Mouse (Mus musculus): ENCODE measurements at regions not wholly inside any gene's neighbourhood (a gene's known extent, or its start where the extent isn't known, plus 50 kb on each side); places are given as distances from the start of the nearest gene placed in this dataset.
A peak's percentile ranks its signal among the peaks of the same experiment; 100 is the strongest.

GRCm38 (mm10) chr12:35863141-35863540, 62.3 kb upstream of the Agr3 start:
- Histone ChIP-seq H3K4me1 (ENCODE audit: control insufficient read depth, insufficient read depth, low read length) (no peaks in the 10 kb centered on the region), H3K4me3 (ENCODE audit: insufficient read depth, low read length) (no peak overlapping the region), H3K27ac (ENCODE audit: insufficient read depth, low read length) (no peak overlapping the region)
- no peak for TF ChIP-seq POLR2A (IDR thresholded peaks at IDR 0.05; ENCODE audit: extremely low read depth, insufficient read depth, low read length)
- no peak for TF ChIP-seq CTCF (IDR thresholded peaks at IDR 0.05; ENCODE audit: extremely low read depth, insufficient read depth, low read length)

GRCm38 (mm10) chr12:35853159-35853558, 72.3 kb upstream of the Agr3 start:
- H3K4me1 ChIP-seq (ENCODE audit: control insufficient read depth, insufficient read depth, low read length), result no peaks in the 10 kb centered on the region
- H3K4me3 ChIP-seq (ENCODE audit: insufficient read depth, low read length), result no peak overlapping the region
- no peak overlapping the region for H3K27ac ChIP-seq (ENCODE audit: insufficient read depth, low read length)
- TF ChIP-seq POLR2A (IDR thresholded peaks at IDR 0.05; ENCODE audit: extremely low read depth, insufficient read depth, low read length) (no peak), CTCF (IDR thresholded peaks at IDR 0.05; ENCODE audit: extremely low read depth, insufficient read depth, low read length) (no peak)

DNA sequence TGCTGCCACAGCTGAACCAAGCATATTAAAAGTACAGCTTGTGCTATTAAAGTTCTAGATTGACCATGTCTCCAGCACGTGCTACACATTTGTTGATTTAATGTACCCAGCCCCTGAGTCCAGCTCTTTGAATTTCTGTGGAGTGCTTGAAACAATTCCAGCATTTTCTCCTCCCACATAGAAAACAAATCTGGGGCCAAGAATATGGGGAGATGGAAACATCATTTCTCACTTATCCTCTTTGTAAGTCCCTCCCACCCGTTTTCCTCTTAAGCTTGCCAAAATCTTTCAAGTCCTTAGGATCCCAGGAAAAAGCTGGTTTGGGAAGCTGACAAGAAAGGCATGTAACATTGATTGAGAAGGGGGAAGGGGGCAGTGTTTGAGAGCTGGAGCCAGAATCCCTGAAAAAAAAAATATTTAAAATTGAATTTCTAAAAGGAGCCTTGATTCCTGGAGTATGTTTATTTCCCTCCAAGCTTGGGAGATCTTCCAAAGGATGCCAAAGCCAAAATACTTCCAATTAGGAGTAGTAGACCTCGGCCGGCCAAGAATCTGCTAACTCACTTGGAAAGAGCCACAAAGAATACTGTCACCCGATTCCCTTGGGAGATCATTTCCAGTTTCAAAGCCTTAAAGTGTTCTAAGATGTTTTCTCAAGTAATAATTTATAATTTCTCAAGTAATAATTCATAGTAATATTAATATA, 78.4 kb upstream of the Agr3 start:
- no peaks in the 10 kb centered on the region; the same call in 1 of the 2 replicates for H3K4me1 ChIP-seq (ENCODE audit: control insufficient read depth, insufficient read depth, low read length)
- no peak overlapping the region for H3K4me3 ChIP-seq (ENCODE audit: insufficient read depth, low read length)
- TF ChIP-seq CTCF (IDR thresholded peaks at IDR 0.05; ENCODE audit: extremely low read depth, insufficient read depth, low read length) (no peak), POLR2A (IDR thresholded peaks at IDR 0.05; ENCODE audit: extremely low read depth, insufficient read depth, low read length) (no peak)
- H3K27ac ChIP-seq (ENCODE audit: insufficient read depth, low read length), result no peak overlapping the region

DNA sequence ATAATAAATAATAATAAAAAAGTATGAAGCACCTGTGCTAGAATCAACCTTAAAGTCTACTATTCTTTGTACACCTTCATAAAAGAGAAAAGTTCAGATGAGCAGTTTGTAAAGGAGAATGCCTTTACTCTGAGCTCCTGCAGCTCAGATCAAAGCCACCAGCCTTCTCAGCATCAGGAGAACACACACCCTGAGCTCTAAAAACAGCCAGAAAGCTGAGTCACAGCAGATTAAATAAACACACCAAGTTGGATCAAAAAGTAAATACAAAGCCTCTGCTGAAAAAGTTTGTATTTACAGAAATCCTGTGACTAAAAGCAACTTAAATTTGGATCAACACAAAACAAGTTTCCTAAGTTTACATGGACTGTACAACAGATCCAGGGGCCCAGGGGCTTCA, 88.5 kb upstream of the Agr3 start:
- Histone ChIP-seq H3K4me3 (ENCODE audit: insufficient read depth, low read length) (no peak overlapping the region), H3K27ac (ENCODE audit: insufficient read depth, low read length) (no peak overlapping the region), H3K4me1 (ENCODE audit: control insufficient read depth, insufficient read depth, low read length) (no peaks in the 10 kb centered on the region; the same call in 1 of the 2 replicates)
- TF ChIP-seq CTCF (IDR thresholded peaks at IDR 0.05; ENCODE audit: extremely low read depth, insufficient read depth, low read length) (no peak), POLR2A (IDR thresholded peaks at IDR 0.05; ENCODE audit: extremely low read depth, insufficient read depth, low read length) (no peak)

DNA sequence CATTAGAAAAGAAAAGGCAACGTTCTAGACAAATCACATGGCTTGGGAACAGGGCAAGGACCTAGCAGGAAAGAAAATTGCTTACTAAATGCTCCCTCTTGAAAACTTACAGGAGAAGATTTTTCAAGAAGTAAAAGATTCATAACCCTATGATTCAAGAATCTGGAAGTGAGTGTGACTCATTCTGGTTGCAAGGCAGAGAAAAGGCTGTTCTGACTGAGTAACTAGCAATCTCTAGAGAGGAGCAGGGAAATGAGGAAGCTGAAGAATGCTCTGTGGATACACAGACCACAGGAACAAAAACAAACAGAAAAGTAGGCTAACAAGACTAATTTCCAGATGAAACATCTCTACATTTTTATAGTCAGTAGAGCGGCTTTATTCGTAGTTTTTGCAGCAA, 92.1 kb upstream of the Agr3 start:
- TF ChIP-seq CTCF (IDR thresholded peaks at IDR 0.05; ENCODE audit: extremely low read depth, insufficient read depth, low read length) (no peak), POLR2A (IDR thresholded peaks at IDR 0.05; ENCODE audit: extremely low read depth, insufficient read depth, low read length) (no peak)
- no peaks in the 10 kb centered on the region; the same call in 1 of the 2 replicates for H3K4me1 ChIP-seq (ENCODE audit: control insufficient read depth, insufficient read depth, low read length)
- no peak overlapping the region for H3K27ac ChIP-seq (ENCODE audit: insufficient read depth, low read length)
- H3K4me3 ChIP-seq (ENCODE audit: insufficient read depth, low read length), result no peak overlapping the region

DNA sequence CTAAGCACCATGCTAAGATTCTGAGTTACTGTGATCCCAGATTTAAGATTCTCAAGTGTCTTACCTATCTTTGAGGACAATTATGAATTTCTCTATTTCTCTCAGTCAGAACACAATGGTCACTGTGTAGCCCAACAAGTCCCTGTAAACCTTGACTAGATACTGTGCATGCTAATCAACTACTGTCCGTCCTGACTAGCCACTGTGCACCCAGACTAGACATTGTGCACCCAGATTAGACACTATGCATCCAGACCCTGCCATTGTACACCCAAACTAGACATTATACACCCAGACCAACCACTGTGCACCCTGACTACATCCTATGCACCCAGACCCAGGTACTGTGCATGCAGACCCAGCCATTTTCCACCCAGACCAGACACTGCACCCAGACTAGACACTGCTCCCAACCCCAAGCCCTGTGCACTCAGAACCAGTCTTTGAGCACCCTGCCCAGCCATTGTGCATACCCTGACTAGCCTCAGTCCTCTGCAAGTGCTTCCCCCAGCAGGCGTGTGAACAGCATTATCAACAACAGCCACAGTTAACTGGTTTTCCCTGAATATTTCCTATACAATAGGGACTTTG, 93.4 kb upstream of the Agr3 start:
- no peak overlapping the region for H3K27ac ChIP-seq (ENCODE audit: insufficient read depth, low read length)
- H3K4me3 ChIP-seq (ENCODE audit: insufficient read depth, low read length), result no peak overlapping the region
- no peak for TF ChIP-seq CTCF (IDR thresholded peaks at IDR 0.05; ENCODE audit: extremely low read depth, insufficient read depth, low read length)
- TF ChIP-seq POLR2A (IDR thresholded peaks at IDR 0.05; ENCODE audit: extremely low read depth, insufficient read depth, low read length), result no peak
- no peaks in the 10 kb centered on the region; the same call in 1 of the 2 replicates for H3K4me1 ChIP-seq (ENCODE audit: control insufficient read depth, insufficient read depth, low read length)

GRCm38 (mm10) chr12:35831268-35831667, 94.2 kb upstream of the Agr3 start:
- no peak overlapping the region for H3K27ac ChIP-seq (ENCODE audit: insufficient read depth, low read length)

GRCm38 (mm10) chr12:35827797-35828196, 97.6 kb upstream of the Agr3 start:
- no peak overlapping the region for H3K4me3 ChIP-seq (ENCODE audit: insufficient read depth, low read length)
- no peaks in the 10 kb centered on the region; the same call in 1 of the 2 replicates for H3K4me1 ChIP-seq (ENCODE audit: control insufficient read depth, insufficient read depth, low read length)
- H3K27ac ChIP-seq (ENCODE audit: insufficient read depth, low read length), result no peak overlapping the region
- TF ChIP-seq POLR2A (IDR thresholded peaks at IDR 0.05; ENCODE audit: extremely low read depth, insufficient read depth, low read length) (no peak), CTCF (IDR thresholded peaks at IDR 0.05; ENCODE audit: extremely low read depth, insufficient read depth, low read length) (no peak)

More at GRCm38 (mm10) chr12:35831268-35831667, 94.2 kb upstream of the Agr3 start:
- Histone ChIP-seq H3K4me3 (ENCODE audit: insufficient read depth, low read length) (no peak overlapping the region), H3K4me1 (ENCODE audit: control insufficient read depth, insufficient read depth, low read length) (no peaks in the 10 kb centered on the region; the same call in 1 of the 2 replicates)
- peak; percentile 67; the same call in 1 of the 2 replicates for TF ChIP-seq CTCF (IDR thresholded peaks at IDR 0.05; ENCODE audit: extremely low read depth, insufficient read depth, low read length)
- no peak for TF ChIP-seq POLR2A (IDR thresholded peaks at IDR 0.05; ENCODE audit: extremely low read depth, insufficient read depth, low read length)

DNA sequence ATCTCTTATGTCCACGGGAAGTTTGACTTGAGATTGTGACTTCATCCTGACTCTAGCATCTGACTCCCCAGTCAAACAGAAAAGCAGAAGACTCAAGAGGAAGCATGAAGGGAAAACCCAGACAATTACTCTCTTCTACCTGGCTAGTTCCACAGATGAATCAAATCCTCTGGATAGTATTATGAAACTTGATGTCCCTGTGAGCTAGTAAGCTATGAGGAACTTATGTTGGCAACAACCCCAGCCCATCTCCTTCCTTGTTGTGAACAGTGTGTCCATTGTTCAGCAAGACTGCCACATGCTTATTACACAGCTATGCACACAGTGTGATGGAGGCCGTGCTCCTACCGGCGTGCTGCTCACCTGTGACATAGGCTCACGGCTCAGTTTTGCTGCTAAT, 98.4 kb upstream of the Agr3 start:
- no peak overlapping the region for H3K4me3 ChIP-seq (ENCODE audit: insufficient read depth, low read length)
- TF ChIP-seq CTCF (IDR thresholded peaks at IDR 0.05; ENCODE audit: extremely low read depth, insufficient read depth, low read length), result no peak
- no peak for TF ChIP-seq POLR2A (IDR thresholded peaks at IDR 0.05; ENCODE audit: extremely low read depth, insufficient read depth, low read length)
- H3K4me1 ChIP-seq (ENCODE audit: control insufficient read depth, insufficient read depth, low read length), result no peaks in the 10 kb centered on the region; the same call in 1 of the 2 replicates
- no peak overlapping the region for H3K27ac ChIP-seq (ENCODE audit: insufficient read depth, low read length)

DNA sequence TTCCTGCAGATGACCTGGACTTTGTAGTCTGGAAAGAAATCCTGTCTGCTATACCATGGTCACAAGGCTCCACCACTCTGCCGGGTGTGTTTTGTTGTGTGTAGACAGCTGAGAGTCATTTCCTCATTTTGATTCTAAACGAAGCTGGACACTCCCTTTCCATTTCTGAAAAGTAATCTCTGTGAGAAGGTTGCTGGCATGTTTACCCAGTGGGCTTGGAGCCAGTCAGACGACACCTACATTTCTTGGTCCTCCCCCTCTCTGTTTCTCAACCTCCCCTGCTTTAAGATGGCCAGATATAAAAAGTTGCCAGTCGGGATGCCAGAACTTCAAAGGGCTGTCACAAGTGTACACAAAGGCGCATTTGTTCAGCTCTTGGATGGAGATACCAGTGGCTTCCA, 100.8 kb upstream of the Agr3 start:
- no peak overlapping the region for H3K4me3 ChIP-seq (ENCODE audit: insufficient read depth, low read length)
- H3K4me1 ChIP-seq (ENCODE audit: control insufficient read depth, insufficient read depth, low read length), result no peaks in the 10 kb centered on the region
- TF ChIP-seq POLR2A (IDR thresholded peaks at IDR 0.05; ENCODE audit: extremely low read depth, insufficient read depth, low read length) (no peak), CTCF (IDR thresholded peaks at IDR 0.05; ENCODE audit: extremely low read depth, insufficient read depth, low read length) (no peak)
- no peak overlapping the region for H3K27ac ChIP-seq (ENCODE audit: insufficient read depth, low read length)
